Mouse (Mus musculus): ENCODE measurements around the gene Commd2. TPM values are rescaled to one million over a fixed set of nuclear protein-coding genes. Genes with fewer than 3 reads are reported as not detected.
A peak's percentile ranks its signal among the peaks of the same experiment; 100 is the strongest.

Commd2 gene
- polyA plus RNA-seq, 1 experiment: 21.8 TPM

DNA sequence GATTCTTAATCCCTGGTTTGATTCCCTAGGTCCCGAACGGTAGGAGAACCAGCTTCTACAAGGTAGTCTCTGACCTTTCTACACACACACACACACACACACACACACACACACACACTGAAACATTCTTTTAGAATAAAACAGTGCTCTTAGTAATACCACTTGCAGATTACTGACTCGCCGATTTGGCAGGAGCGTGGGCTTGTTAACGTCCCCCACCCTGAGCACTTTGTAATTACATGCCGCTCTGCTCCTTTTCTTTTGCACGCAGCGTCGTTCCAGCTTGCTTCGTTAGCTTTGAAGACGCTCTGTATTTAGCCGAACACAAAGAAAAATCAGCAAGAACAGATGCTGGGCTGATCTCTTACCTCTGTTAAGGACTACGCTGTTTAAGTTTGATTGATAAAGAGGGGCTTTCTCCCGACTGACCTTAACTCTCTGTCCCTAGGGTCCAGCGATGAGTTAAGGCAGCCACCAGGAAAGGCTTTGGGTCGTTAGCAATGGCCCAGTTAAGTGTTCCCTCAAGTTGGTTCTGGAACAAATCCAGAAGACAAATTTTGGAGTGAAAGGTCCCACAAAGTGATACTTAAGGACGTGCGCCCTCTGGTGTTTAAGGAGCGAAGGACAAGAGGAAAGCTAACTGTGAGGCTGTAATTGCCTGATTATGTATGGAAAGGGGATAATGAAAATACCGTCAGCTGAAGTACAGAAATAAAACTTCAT is 26.1 kb downstream of the Commd2 start:
- WGBS: 31% methylated on average over 21 of the region's 21 CpGs
- peak; percentile 51 for DNase-seq (ENCODE audit: low read depth, low spot score)

- 72% methylated on average over 4 of the region's 4 CpGs for WGBS
- no peak for DNase-seq (ENCODE audit: low read depth, low spot score)
Observed at GRCm38 (mm10) chr3:57619718-57620117, 31.8 kb downstream of the Commd2 start.

GRCm38 (mm10) chr3:57615652-57616051 is 35.9 kb downstream of the Commd2 start:
- WGBS: 89% methylated on average over 4 of the region's 4 CpGs
- DNase-seq (ENCODE audit: low read depth, low spot score): no peak

DNA sequence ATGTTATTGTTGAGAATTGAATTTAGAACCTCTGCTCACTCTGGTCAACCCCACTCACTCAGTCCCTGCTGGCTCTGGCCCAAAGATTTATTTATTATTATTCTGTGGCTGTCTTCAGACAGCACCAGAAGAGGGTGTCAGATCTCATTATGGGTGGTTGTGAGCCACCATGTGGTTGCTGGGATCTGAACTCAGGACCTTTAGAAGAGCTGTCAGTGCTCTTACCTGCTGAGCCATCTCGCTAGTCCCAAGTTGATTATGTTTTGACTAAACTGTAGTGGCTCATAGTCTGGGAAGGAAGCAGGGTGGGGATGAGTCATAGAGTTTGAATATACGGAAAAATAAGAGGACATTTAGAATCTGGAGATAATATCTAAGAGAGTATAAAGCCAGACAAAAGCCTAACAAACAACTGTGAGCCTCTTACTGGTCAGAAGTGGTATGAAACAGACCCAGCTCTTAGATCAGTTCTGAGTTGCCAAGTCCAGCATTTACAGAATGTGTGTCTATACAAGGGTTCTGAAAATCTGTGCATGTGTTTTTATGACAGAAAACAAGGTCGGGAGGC is 39.0 kb downstream of the Commd2 start:
- 45% methylated on average over 3 of the region's 3 CpGs for WGBS
- DNase-seq (ENCODE audit: low read depth, low spot score): no peak

DNA sequence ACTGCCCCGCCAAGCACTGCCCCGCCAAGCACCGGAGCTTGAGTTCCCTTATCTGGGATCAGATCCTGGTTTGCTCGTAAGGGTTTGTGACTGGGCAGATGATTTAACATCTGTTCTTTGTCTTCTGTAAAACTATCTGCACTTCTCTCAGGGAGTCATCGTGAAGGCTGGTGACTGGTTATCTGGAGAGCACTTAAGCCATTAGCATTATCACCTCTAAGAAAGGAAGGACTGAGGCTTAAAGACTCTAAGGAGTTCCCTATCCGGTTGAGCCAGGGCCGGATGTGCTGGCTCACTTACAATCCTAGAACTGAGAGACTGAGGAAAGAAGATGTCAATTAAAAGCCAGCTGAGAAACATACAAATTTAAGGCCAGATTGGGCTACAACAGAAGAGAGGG is 39.7 kb downstream of the Commd2 start:
- no peak for DNase-seq (ENCODE audit: low read depth, low spot score)
- 59% methylated on average over 7 of the region's 7 CpGs for WGBS

DNA sequence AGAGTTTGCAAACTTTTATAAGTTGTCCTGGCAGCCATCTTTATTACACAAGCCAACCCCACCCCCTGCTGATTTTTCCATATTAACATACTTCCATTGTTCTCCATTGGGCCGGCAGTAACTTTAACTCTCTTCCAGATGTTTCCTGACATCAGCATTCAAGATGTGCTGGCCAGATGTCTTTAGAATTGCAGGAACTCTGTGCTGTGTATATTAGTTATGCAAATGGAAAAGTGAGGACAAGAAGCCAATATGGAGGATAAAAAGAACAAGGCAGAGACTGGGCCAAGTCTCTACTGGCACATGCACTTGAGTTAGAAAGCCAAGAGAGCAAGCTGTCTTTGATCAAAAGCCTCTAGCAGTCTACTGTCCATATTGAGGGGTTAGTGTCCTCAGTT is 46.9 kb downstream of the Commd2 start:
- no peak for DNase-seq (ENCODE audit: low read depth, low spot score)
- 48% methylated on average over 1 of the region's 1 CpGs for WGBS

DNA sequence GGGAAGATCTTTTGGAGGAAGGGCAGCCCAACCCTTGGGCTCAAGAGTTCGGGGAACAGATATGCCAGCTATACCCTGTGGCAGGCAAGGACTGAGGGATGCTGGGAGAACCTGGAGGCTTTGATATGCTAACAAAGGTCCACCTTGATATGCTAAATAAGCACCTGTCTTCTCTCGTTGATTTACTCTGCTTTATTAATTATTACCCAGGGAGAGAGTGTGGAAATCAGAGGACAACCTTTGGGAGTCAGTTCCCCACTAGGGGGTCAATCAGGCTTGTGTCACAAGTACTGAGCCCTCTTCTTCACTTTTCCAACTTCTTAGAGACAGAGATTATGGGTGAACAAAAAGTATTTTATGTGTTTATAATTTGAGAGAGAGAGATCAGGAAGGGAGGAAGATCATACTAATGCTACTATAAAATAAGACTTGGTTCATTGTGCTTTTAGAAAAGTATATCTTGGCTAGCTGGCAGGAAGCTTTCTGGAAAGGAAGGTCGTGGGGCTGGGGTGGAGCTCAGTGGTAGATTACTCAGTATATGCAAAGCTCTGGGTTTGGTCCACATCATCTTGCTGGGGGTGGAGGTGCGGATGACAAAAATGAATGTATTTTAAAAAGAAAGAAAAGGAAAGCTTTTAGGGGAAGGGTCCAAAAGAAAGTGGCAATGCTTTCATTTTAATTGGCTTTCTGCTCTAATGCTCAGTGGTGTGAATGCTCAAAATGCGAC is 47.5 kb downstream of the Commd2 start:
- WGBS: 51% methylated on average over 5 of the region's 5 CpGs
- DNase-seq (ENCODE audit: low read depth, low spot score): no peak

- no peak for DNase-seq (ENCODE audit: low read depth, low spot score)
- WGBS: 76% methylated on average over 4 of the region's 4 CpGs
Observed at GRCm38 (mm10) chr3:57602610-57603009, 48.9 kb downstream of the Commd2 start.

DNA sequence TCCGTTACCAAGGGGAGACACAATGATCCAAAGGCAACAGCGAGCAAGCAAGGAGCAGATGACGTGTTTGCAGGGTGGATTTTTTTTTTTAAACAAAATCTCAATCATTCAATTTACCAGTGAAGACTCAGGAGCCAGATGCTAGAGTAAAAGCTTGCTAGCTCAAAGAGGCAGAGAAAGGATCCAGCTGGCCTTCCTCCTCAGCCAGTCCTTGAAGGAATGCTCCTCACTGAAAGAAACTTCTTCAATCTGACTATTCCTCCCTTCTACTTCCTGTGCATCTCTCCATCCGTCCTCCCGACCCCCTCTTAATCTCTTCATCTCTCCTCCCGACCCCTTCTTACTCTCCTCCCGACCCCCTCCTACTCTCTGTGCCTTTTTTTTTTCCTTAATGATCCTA is 54.9 kb downstream of the Commd2 start:
- DNase-seq (ENCODE audit: low read depth, low spot score): no peak
- 62% methylated on average over 7 of the region's 7 CpGs for WGBS

DNA sequence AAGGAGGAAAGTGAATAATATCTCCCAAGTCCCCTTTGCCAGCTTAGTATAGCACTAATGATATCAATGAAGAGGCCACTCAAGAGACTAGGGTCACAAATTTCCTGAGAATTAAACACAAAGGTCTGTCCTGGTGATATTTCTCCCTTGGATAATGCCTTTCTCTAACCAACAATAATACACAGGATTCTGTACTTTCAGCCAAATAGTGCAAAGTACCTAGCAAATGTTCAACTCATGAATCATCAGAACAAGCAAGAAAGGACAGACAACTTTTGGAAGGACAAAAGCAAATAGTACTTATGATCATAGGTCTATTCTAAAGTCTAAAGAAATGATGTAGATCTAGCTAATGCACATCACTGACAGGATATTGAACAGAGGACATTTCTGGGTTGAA is 56.0 kb downstream of the Commd2 start:
- no peak for DNase-seq (ENCODE audit: low read depth, low spot score)

Other genes starting within 250 kb of the Commd2 start
- 51.1 and 85.6 TPM in 2 replicates for gene Tm4sf4, start 226.4 kb downstream of the Commd2 start, polyA plus RNA-seq (2012; rRNA removed)
- gene Wwtr1, start 75.8 kb downstream of the Commd2 start, polyA plus RNA-seq (2012; rRNA removed): 4.0 and 7.9 TPM in 2 replicates
- gene Ankub1, start 41.1 kb upstream of the Commd2 start, polyA plus RNA-seq (2012; rRNA removed): not detected in 2 replicates
- gene Rnf13, start 84.3 kb upstream of the Commd2 start, polyA plus RNA-seq (2012; rRNA removed): 19.9 and 33.8 TPM in 2 replicates
- 2.2 and 4.0 TPM in 2 replicates for gene Pfn2, start 196.4 kb upstream of the Commd2 start, polyA plus RNA-seq (2012; rRNA removed)